Mouse (Mus musculus): ENCODE results near the gene Gga2.

DNA sequence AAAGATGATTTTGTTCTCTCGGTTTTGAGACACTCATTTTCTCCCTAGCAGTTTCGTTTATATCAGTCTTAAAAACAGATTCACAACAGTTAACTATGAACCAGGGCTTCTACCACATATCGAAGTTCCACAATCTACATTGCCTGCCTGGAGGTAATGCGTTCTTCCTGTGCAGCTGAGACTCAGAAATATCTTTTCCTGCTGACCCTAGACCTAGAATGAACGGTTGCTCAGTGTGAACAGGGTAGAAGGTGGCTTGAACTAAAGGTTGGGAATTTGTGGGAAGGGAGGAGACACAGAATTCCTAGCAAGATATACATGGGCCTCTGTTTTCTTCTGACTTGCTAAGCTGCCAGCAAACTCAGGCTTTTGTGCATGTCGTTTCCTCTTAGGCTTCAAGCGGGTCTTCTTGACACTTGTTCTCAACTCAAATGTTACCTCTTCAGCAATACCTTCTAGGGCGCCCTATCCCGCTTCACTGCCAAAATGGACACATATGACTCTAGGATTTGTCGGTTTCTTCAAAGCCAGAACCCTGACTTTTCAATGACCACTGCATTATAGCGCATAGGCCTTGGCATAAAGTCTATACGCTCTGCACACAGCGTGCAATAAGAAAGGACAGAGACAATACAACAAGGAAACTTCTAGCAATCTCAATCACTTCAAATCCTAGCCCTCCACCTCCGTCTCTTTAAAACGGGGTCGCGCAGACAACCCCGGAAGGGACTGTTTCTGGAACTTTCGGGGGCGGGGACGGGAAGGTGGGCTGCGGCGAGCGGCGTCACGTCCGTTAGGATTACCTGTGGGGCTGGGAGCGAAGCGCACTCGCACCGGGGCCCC lies 45.3 kb upstream of the Gga2 start:
- TF ChIP-seq GATA1 (IDR thresholded peaks at IDR 0.05; ENCODE audit: low read length): no peak
- no peak for TF ChIP-seq TAL1 (IDR thresholded peaks at IDR 0.05; ENCODE audit: low read length)

Measured in erythroblast, embryonic 14.5 days (primary cell).